Mouse (Mus musculus) adrenal gland, adult 2 months (tissue): ENCODE measurements around the gene Rhox2a. TPM values are rescaled to one million over a fixed set of nuclear protein-coding genes. Genes with fewer than 3 reads are reported as not detected.
"Not testable (repeated sequence)": the region's sequence is repeated elsewhere in the genome, so short reads cannot be mapped to it uniquely, and the experiment has no call there.

Experiments
- DNase-seq: peaks from one replicate; pipeline ENCODE4 v3.0.0; 2021
- long read RNA-seq: library from polyadenylated mRNA; stranded (forward); transcript quantifications from one replicate; pipeline ENCODE4 v2.0.0, GENCODE M21; 2021
- polyA plus RNA-seq: library from polyadenylated mRNA; depleted of rRNA; stranded (reverse); fragments of >200 nt; gene quantifications from 2 replicates; pipeline ENCODE4 v1.2.3, GENCODE M21; 2012; rRNA removed
- total RNA-seq, 2 experiments: library from RNA; stranded (reverse); gene quantifications; 2 replicates each; pipeline ENCODE4 v1.2.3; 2021

Rhox2a gene
- total RNA-seq (not detected), polyA plus RNA-seq (not detected in 2 replicates)
- long read RNA-seq: 0 reads

DNA sequence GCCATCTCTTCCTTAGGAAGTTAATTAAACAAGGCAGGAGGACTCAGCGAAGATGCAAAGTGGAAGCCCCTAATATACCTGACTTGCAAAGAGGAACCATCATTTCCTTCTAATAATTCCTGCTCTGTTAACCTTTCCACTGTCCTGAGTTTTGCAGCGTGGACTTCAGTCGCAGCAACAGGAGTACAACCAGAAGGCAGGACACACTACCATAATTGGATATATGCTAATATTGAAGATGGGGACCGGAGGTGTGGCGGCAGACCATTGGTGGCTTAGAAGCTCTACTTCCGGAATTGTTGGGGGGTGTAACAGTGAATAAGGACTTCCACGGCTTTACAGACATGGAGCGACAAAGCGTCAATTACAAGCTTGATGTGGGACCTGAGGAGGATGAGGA, at the start of gene Rhox2a:
Gene Rhox2a, plus strand, starts transcription at position 301 of the 400 bp plus-strand sequence.
- DNase-seq: not testable (repeated sequence)

DNA sequence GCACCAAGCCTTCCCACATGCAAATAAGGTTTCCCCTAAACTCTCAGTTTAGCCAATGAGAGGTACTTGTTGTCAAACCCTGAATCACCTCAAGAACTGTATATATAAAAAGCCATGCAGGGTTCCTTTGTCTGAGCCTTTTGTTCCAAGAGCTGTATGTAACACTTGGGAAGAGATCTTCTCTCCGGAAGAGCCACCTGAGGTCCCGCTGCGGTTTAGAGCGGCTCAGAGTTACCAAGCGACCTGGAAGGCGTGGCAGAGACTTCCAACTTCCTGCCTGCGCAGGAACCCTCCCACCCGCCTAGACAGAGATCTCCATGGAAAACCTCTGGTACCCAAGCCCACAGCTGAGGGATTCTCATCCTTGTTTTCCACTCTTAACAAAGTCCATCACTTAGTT, 46.1 kb upstream of the Rhox2a start:
- no peak for DNase-seq

DNA sequence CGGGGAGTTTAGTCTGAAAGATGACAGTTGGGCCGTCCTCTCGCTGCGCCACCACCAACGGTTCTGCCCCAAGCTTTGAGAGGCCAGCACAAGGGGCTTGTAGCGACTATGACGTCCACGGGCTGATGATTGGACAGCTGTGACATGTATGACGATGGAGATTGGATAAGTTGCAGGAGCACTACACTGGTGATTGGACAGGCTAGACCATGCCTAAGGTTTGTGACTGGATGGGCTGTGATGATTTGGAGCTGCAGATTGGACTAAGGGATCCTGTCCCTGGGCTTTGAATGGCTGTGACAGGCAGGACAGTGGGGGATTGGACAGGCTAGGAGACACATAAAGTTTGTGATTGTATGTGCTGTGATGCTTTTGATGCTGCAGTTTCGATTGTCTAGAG, 33.8 kb upstream of the Rhox2a start, which contains the start of gene Gm9:
Gene Gm9, minus strand, starts transcription at position 101 of the 400 bp plus-strand sequence.
- no peak for DNase-seq

DNA sequence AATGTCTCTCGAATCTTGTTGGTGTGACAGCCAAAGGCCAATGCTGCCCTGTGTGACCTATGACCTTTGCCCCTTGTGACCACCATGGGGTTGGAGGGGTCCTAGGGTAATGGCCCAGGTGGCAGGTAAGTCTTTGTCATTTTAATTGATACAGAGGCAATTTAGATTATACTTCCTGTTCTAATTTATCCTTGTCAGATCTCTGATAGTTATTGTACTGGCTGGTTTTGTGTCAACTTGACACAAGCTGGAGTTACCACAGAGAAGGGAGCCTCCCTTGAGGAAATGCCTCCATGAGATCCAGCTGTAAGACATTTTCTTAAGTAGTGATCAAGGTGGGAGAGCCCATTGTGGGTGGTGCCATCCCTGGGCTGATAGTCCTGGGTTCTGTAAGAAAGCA, 22.6 kb upstream of the Rhox2a start, which contains the start of gene Rhox1:
Gene Rhox1, minus strand, starts transcription at position 101 of the 400 bp plus-strand sequence.
- not testable (repeated sequence) for DNase-seq

DNA sequence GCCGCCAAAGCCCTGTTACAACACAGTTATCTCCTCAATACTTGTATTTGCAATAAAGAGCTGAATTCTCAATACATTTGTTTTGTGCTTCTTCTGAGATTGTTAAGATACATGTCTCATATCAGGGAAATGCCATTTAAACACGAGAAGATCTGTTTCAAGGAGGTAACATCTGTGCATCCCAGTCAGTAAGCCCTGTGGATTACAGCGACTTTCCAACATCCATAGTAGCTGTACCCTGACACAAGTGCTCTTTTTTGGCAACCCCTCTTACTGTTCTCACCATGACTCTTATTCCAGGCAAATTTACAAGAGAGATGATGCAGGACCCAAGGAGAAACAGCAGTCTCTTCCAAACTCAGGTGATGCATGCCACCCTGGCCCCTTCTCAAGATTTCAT, 4.8 kb downstream of the Rhox2a start, which contains the start of gene Rhox3a:
Gene Rhox3a, plus strand, starts transcription at position 301 of the 400 bp plus-strand sequence.
- not testable (repeated sequence) for DNase-seq

DNA sequence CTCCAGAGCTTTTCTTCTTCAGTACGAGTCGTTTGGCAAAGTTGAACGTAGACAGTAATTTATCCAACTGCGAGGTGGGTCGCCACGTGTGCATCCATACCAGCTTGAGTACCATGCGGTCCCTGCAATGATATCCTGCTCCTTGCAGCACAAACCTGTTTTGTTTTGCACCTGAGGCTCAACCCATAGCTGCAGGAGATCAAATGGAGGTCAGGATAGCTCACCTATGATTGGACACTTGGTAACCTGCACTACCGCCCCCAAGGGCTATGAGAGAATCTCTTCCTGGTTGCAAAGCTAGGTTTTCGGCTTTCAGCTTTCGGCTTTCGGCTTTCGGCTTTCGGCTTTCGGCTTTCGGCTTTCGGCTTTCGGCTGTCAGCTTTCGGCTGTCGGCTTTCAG, 20.3 kb downstream of the Rhox2a start, which contains the start of gene Rhox4a:
Gene Rhox4a, plus strand, starts transcription at position 301 of the 400 bp plus-strand sequence.
- not testable (repeated sequence) for DNase-seq

Other genes starting within 250 kb of the Rhox2a start
- 1 to 10 TPM in 1 of 2 experiments, under 1 TPM in 1; 0.17 to 1.8 TPM for gene Sowahd, start 196.1 kb upstream of the Rhox2a start, total RNA-seq
- gene Sowahd, start 196.1 kb upstream of the Rhox2a start, polyA plus RNA-seq: 0.13 and 0.46 TPM in 2 replicates
- 100 to 1,000 TPM; 544 to 632 TPM for gene Rpl39, start 159.6 kb upstream of the Rhox2a start, total RNA-seq
- 3.7 and 4.4 TPM in 2 replicates for gene Rpl39, start 159.6 kb upstream of the Rhox2a start, polyA plus RNA-seq
- 10 to 100 TPM; 14.6 to 15.2 TPM for gene Upf3b, start 134.7 kb upstream of the Rhox2a start, total RNA-seq
- gene Upf3b, start 134.7 kb upstream of the Rhox2a start, polyA plus RNA-seq: 0.67 and 0.71 TPM in 2 replicates
- 10 to 100 TPM; 14.8 to 15.4 TPM for gene Nkap, start 118.2 kb upstream of the Rhox2a start, total RNA-seq
- gene Nkap, start 118.2 kb upstream of the Rhox2a start, polyA plus RNA-seq: 2.4 and 3.3 TPM in 2 replicates
- gene Akap14, start 76.1 kb upstream of the Rhox2a start, total RNA-seq: not detected
- gene Akap14, start 76.1 kb upstream of the Rhox2a start, polyA plus RNA-seq: not detected in 2 replicates
- gene Ndufa1, start 53.8 kb upstream of the Rhox2a start, total RNA-seq: 100 to 1,000 TPM; 364 to 574 TPM
- gene Ndufa1, start 53.8 kb upstream of the Rhox2a start, polyA plus RNA-seq: 83.7 and 84.5 TPM in 2 replicates
- gene Rnf113a1, start 53.7 kb upstream of the Rhox2a start, total RNA-seq: 1 to 10 TPM; 3.1 to 5.3 TPM
- gene Rnf113a1, start 53.7 kb upstream of the Rhox2a start, polyA plus RNA-seq: 1.4 and 1.8 TPM in 2 replicates
- not detected for gene Gm9, start 33.9 kb upstream of the Rhox2a start, total RNA-seq
- gene Gm9, start 33.9 kb upstream of the Rhox2a start, polyA plus RNA-seq: not detected in 2 replicates
- gene Rhox1, start 22.7 kb upstream of the Rhox2a start, total RNA-seq: not detected
- not detected in 2 replicates for gene Rhox1, start 22.7 kb upstream of the Rhox2a start, polyA plus RNA-seq
- gene Rhox3a, start 4.9 kb downstream of the Rhox2a start, total RNA-seq: not detected
- not detected in 2 replicates for gene Rhox3a, start 4.9 kb downstream of the Rhox2a start, polyA plus RNA-seq
- not detected for gene Rhox4a, start 20.4 kb downstream of the Rhox2a start, total RNA-seq
- not detected in 2 replicates for gene Rhox4a, start 20.4 kb downstream of the Rhox2a start, polyA plus RNA-seq
- not detected for gene Rhox3a2, start 135.1 kb downstream of the Rhox2a start, total RNA-seq
- not detected in 2 replicates for gene Rhox3a2, start 135.1 kb downstream of the Rhox2a start, polyA plus RNA-seq
- gene Rhox4a2, start 145.9 kb downstream of the Rhox2a start, total RNA-seq: not detected
- gene Rhox4a2, start 145.9 kb downstream of the Rhox2a start, polyA plus RNA-seq: not detected in 2 replicates
- not detected for gene Rhox2b, start 167.1 kb downstream of the Rhox2a start, total RNA-seq
- gene Rhox2b, start 167.1 kb downstream of the Rhox2a start, polyA plus RNA-seq: not detected in 2 replicates
- not detected for gene Rhox4b, start 187.5 kb downstream of the Rhox2a start, total RNA-seq
- gene Rhox4b, start 187.5 kb downstream of the Rhox2a start, polyA plus RNA-seq: not detected in 2 replicates
- not detected for gene Rhox2c, start 208.7 kb downstream of the Rhox2a start, total RNA-seq
- gene Rhox2c, start 208.7 kb downstream of the Rhox2a start, polyA plus RNA-seq: not detected in 2 replicates
- gene Rhox3c, start 213.6 kb downstream of the Rhox2a start, total RNA-seq: not detected
- not detected in 2 replicates for gene Rhox3c, start 213.6 kb downstream of the Rhox2a start, polyA plus RNA-seq
- not detected for gene Rhox4c, start 235.4 kb downstream of the Rhox2a start, total RNA-seq
- gene Rhox4c, start 235.4 kb downstream of the Rhox2a start, polyA plus RNA-seq: not detected in 2 replicates
- not detected for gene Rhox2d, start 248.5 kb downstream of the Rhox2a start, total RNA-seq
- not detected in 2 replicates for gene Rhox2d, start 248.5 kb downstream of the Rhox2a start, polyA plus RNA-seq